Mouse (Mus musculus) heart, adult 9 months (tissue): Measurements from ENCODE around the gene Tbc1d32.

ENCODE experiments used
- DNase-seq, 2 experiments: peaks; one replicate each; pipeline ENCODE4 v3.0.0; 2022; ENCODE audit warnings: low spot score in 2 of 2

Gene Tbc1d32

DNA sequence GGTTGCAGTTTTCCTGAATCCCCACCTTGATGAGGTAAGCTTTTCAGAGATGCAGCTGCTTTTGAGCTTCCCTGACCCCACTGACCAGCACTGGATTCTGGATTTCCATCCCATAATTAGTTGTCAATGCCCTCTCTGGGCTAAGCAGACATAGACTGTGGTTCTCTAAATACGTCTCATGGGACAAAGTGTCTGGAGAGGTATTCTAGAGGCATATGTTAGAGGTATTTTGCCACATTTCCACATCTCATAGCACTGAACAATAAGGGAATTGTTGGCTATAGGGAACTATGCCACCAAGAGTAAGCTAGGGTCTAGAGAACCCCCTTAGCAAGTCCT, 121.5 kb downstream of the Tbc1d32 start:
- DNase-seq = no peak

- DNase-seq = peak; percentile 91
Measured at GRCm38 (mm10) chr10:56106333-56106995, 122.0 kb downstream of the Tbc1d32 start, which contains the start of gene Msl3l2. Gene Msl3l2, plus strand, starts transcription at chr10:56106917.

- DNase-seq = no peak
Measured at GRCm38 (mm10) chr10:56099641-56100310, 128.7 kb downstream of the Tbc1d32 start.

DNA sequence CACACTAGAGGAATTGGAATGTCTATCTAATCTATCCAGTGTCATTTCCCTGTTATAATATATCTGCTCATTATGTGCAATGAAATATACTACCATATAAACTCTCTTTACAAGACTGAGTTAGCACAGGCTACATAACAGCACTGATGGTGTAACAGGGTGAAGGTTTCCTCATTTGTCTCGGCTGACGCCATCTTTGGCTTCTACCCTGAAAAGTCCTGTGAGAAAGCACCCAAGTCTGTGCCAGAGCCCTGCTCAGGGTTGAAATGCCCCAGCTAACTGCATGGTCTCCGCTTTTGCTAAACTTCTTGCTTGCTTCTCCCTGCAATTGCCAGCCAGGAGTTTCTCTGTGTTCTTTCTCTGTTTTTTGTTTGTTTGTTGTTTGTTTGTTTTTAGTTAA, 129.4 kb downstream of the Tbc1d32 start:
- DNase-seq = no peak

DNA sequence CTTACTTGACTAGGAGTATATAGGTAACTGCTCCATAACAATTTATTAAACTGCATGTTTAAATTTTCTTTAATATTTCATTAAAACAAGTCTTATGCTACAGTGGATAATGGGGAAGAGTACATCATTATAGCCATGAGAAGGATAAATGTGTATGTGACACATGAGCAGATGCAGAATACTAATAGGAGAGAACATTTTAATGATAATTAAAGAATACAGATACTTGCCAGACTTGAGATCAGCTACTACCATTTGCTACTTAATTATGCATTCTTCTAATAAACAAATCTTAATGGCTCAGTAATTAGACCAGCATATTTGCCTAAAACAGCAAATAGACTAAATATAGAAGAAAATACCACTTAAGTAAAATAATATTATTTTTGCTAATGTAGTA, 131.7 kb downstream of the Tbc1d32 start:
- DNase-seq = no peak

GRCm38 (mm10) chr10:56094586-56094985, 133.9 kb downstream of the Tbc1d32 start:
- no peak for DNase-seq

DNA sequence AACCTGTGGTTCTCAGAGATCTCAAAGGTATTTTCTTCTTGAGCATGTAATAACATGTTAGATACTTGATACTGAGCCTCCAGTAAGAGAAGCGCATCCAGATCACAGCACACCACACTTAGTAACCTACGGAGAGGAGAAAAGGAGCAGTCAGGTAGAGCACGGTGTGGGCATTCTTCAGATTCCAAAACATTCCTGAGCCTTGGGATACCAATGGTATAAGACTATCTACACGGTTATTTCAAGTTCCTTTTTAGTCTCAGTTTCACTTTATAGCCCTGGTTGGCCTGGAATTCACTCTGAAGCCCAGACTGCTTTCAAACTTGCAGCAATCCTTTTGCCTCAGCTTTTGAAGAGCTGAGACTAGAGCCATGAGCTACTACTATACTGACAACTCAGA, 138.8 kb downstream of the Tbc1d32 start:
- DNase-seq = no peak

DNA sequence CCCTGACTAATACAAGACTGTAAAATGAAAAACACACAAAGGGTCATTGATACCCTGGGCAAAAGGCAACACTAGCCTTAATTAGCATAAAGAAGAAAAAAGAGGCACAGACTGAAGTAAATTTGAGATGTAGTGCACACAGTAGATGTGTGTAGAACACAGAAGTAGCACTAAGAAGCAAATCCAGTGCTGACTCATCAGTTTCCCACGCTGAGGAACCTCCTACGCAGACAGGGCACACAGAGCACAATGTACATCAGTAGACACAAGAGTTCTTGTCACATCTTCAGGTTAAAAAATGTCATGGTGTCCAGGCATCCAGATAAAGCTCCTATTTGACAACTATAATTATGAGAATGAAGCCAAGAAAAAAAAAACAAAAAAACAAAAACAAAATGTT, 165.7 kb downstream of the Tbc1d32 start:
- no peak for DNase-seq

- no peak for DNase-seq
Measured at GRCm38 (mm10) chr10:56061238-56061830, 167.2 kb downstream of the Tbc1d32 start.

DNA sequence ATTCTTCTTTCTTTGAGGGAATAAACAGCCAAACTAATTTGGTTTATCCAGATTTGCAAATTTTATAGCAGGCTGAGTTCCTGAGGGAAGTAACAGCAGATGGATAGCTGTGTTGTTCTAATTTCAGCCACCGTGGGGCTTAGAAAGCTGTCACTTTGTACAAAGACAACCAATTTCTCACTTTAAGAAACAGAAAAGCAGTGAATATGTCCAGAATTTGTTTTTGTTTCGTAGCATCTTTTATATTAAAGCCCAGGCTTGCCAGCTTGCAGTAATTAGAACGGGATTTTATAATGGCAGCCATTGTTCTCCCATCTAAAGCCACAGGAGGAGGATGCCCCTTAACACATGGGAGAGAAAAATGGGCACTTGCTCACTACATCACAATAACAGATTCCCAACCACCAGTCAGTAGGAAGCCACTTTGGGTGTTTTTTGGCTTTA, 169.5 kb downstream of the Tbc1d32 start:
- DNase-seq = no peak

GRCm38 (mm10) chr10:56025400-56025799, 203.1 kb downstream of the Tbc1d32 start:
- no peak for DNase-seq

- DNase-seq = no peak
Measured at GRCm38 (mm10) chr10:56024579-56024978, 203.9 kb downstream of the Tbc1d32 start.

DNA sequence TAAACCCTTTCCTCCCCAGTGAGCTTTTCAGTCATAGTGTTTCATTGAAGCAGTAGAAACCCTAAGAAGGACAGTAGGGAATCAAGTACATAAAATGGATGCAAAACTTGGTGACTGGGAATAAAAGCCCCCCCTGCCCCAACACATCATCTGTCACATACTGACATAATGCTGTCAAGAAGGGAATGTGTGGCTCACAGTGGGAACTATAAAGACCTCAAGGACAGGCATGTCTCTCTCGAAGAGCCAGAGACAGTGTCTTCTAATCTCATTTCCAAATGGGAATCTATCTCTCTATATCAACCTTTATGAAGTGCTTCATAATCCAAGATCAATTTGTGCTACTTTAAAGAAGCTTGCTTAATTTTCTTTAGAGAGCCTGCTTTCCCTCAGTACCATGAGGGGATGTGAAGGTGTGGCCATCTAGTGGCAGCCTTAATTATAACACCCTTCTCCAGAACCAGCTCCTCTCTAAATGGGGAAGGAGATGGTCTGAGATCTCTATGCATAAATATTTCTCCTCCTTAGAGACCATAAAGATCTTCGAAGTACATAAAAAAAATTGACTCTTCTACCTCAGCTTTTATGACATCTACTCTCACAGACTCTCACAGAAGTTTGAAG, 248.5 kb downstream of the Tbc1d32 start:
- DNase-seq = peak in 1 of 2 experiments; percentile 14

DNA sequence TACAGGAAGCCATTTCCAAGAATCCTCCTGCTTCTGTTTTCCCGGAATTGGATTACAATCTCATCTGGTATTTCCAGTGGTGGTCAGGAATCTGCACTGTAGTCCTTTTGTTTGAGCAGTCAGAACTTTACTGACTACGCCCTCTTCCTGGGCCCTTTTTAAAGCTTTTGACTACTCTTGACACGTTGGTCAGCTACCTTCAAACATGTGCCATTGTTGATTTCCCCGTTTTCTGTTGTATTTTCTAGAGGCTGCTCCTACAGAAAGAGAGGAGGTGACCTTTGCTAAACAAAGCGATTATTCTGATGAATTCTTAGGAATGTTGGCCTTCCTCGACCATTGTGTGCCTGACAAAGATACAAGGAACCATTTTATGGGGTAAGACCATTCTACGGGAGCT, 250.5 kb downstream of the Tbc1d32 start:
- DNase-seq = no peak
